Mouse (Mus musculus): ENCODE data around the gene Slc30a7.

- TF ChIP-seq KAT2A (conservative IDR thresholded peaks at IDR 0.05; ENCODE audit: low read depth, low read length) (no peak), SIN3A (IDR thresholded peaks at IDR 0.05; ENCODE audit: low read length) (no peak), POLR2A (IDR thresholded peaks at IDR 0.05; ENCODE audit: control insufficient read depth in 1 of 2, insufficient read depth in 1 of 2, low read depth in 1 of 2, low read length in 2 of 2, poor library complexity in 1 of 2) (no peak), GATA1 (IDR thresholded peaks at IDR 0.05; ENCODE audit: low read depth, low read length) (no peak), HCFC1 (IDR thresholded peaks at IDR 0.05; ENCODE audit: low read depth, low read length) (no peak)
Observed at GRCm38 (mm10) chr3:116046000-116046399, 38.8 kb upstream of the Slc30a7 start.

Data from MEL (cell line).